Mouse (Mus musculus) kidney, embryonic 14.5 days (tissue): ENCODE measurements at regions not wholly inside any gene's neighbourhood (a gene's known extent, or its start where the extent isn't known, plus 50 kb on each side); places are given as distances from the start of the nearest gene placed in this dataset.

Experiments
- ATAC-seq: fragments of 200-750 bp; cut with Nextera tagmentation; 2 replicates; pipeline ENCODE4 v1.8.0; 2017; ENCODE audit warnings: moderate number of reproducible peaks, mild to moderate bottlenecking, moderate TSS enrichment, moderate library complexity; ENCODE audit not compliant: low FRiP score, low TSS enrichment
- H3K27ac ChIP-seq: fragments of 300-500 bp; sonication (generic); 2 replicates; pipeline ENCODE4 v1.5.1; 2014; ENCODE audit warnings: low read depth, mild to moderate bottlenecking, low read length, moderate library complexity, mixed read lengths
- H3K27me3 ChIP-seq: fragments of 300-500 bp; sonication (generic); 2 replicates; pipeline ENCODE4 v1.6.1; 2014; ENCODE audit warnings: mild to moderate bottlenecking, low read length; ENCODE audit not compliant: control insufficient read depth, insufficient read depth
- H3K36me3 ChIP-seq: fragments of 300-500 bp; sonication (generic); 2 replicates; pipeline ENCODE4 v1.6.1; 2014; ENCODE audit warnings: low read length, mixed read lengths; ENCODE audit not compliant: control insufficient read depth, insufficient read depth
- H3K4me1 ChIP-seq: fragments of 300-500 bp; sonication (generic); 2 replicates; pipeline ENCODE4 v1.6.1; 2014; ENCODE audit warnings: low read length, mixed read lengths; ENCODE audit not compliant: control insufficient read depth, insufficient read depth
- H3K4me2 ChIP-seq: fragments of 300-500 bp; sonication (generic); replicated peaks from 2 replicates; pipeline ENCODE4 v1.6.1; 2014; ENCODE audit warnings: low read depth, mild to moderate bottlenecking, low read length
- H3K4me3 ChIP-seq: fragments of 300-500 bp; sonication (generic); 2 replicates; pipeline ENCODE4 v1.5.1; 2014; ENCODE audit warnings: mild to moderate bottlenecking, low read length
- H3K9ac ChIP-seq: fragments of 300-500 bp; sonication (generic); 2 replicates; pipeline ENCODE4 v1.6.1; 2014; ENCODE audit warnings: low read depth, mild to moderate bottlenecking, low read length, moderate library complexity
- H3K9me3 ChIP-seq: fragments of 300-500 bp; sonication (generic); 2 replicates; pipeline ENCODE4 v1.6.1; 2016; ENCODE audit warnings: low read length; ENCODE audit not compliant: control insufficient read depth
- WGBS: fragments of 180-500 bp; shearing (Covaris S2); extraction: QIAGEN DNeasy Blood & Tissue Kit; methylation state at CpG from one replicate; pipeline ENCODE4 v1.1.7; 2014; 5-methylcytosine and 5-hydroxymethylcytosine counted together

GRCm38 (mm10) chr13:43875895-43876294, 91.3 kb downstream of the Cd83 start:
- WGBS: 85% methylated on average over 9 of the region's 9 CpGs
- Histone ChIP-seq H3K27me3 (0 out of 2 replicates have a peak, but pooled peaks cover 3% of the 10 kb centered on the region), H3K27ac (no peak overlapping the region), H3K36me3 (no peaks in the 10 kb centered on the region), H3K4me1 (peaks cover 9% of the 10 kb centered on the region), H3K9ac (no peak overlapping the region), H3K4me2 (no peak overlapping the region), H3K9me3 (no peaks in the 10 kb centered on the region), H3K4me3 (no peak overlapping the region)
- ATAC-seq: no peak

DNA sequence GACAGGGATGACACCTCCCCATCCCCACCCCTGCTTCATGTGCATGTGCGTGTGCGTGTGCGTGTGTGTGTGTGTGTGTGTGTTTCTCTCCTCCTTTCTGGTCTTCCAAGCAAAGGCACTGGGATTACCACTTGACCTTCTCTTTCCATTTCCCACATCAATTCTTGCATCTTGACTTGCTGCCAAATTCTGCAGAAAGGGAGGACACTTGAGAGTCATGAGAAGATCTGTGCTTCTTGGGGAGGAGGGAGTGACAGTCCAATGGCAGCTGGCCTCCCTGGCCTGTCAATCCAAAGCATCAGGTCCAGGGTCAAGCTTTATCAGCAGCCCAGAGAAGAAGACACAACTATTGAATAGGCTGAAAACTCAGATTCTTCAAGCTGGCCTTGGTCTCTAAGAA, 102.7 kb downstream of the Cd83 start:
- H3K9me3 ChIP-seq: peaks cover 2% of the 10 kb centered on the region; the same call in 1 of the 2 replicates
- H3K27me3 ChIP-seq: no peaks in the 10 kb centered on the region
- H3K4me1 ChIP-seq: no peaks in the 10 kb centered on the region
- no peak for ATAC-seq
- no peak overlapping the region for H3K4me2 ChIP-seq
- H3K27ac ChIP-seq: no peak overlapping the region
- H3K9ac ChIP-seq: no peak overlapping the region
- no peaks in the 10 kb centered on the region for H3K36me3 ChIP-seq
- 90% methylated on average over 3 of the region's 3 CpGs for WGBS
- no peak overlapping the region for H3K4me3 ChIP-seq

DNA sequence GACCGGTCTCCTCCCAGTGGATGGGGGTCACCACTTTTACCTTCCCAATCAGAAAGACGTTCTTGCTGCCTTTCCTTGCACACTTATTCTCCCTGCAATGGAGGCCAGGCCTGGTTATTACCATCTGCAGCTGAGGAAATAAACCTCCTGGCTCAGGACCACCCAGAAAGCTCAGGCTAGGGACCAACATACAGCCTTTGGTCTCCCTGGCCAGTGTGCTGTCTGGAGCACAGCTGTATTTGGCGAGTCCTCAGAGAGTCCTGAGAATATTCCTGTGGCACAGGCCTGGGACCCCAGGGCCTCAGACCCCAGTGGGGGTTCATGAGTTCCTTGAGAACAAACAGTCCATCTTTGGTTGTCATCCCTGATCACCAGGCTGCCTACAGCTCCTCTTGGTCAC, 107.4 kb downstream of the Cd83 start:
- Histone ChIP-seq H3K27ac (no peak overlapping the region), H3K4me2 (no peak overlapping the region), H3K27me3 (no peaks in the 10 kb centered on the region), H3K36me3 (no peaks in the 10 kb centered on the region), H3K4me3 (no peak overlapping the region), H3K9me3 (peaks cover 2% of the 10 kb centered on the region; the same call in 1 of the 2 replicates), H3K9ac (no peak overlapping the region), H3K4me1 (no peaks in the 10 kb centered on the region)
- 60% methylated on average over 3 of the region's 3 CpGs for WGBS
- ATAC-seq: no peak

DNA sequence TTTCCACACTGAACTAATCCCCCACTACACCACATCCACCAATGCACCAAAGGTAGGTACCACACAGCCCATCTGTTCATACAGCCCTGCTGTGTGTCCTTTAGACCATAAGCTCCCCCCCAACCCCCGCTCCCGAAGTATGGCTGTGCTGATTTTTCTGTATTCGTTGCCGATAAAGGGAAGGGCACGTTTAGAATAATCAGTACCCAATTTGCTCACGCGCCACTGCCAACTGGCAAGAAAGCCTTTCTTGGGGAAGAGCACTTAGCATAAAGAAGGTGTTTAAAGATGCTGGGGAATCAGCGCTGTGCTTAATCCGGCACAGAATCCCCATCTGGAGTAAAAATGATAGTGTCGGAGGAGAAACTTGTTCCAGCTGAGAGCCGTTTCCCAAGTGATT, 111.4 kb downstream of the Cd83 start:
- Histone ChIP-seq H3K4me2 (no peak overlapping the region), H3K4me1 (no peaks in the 10 kb centered on the region), H3K27me3 (no peaks in the 10 kb centered on the region), H3K4me3 (no peak overlapping the region), H3K9me3 (no peaks in the 10 kb centered on the region), H3K27ac (no peak overlapping the region), H3K36me3 (no peaks in the 10 kb centered on the region), H3K9ac (no peak overlapping the region)
- no peak for ATAC-seq
- WGBS: 82% methylated on average over 11 of the region's 11 CpGs

GRCm38 (mm10) chr13:43897046-43897445, 112.5 kb downstream of the Cd83 start:
- 79% methylated on average over 8 of the region's 8 CpGs for WGBS
- Histone ChIP-seq H3K27me3 (no peaks in the 10 kb centered on the region), H3K9me3 (no peaks in the 10 kb centered on the region), H3K4me2 (no peak overlapping the region), H3K4me1 (no peaks in the 10 kb centered on the region), H3K9ac (no peak overlapping the region), H3K27ac (no peak overlapping the region), H3K4me3 (no peak overlapping the region), H3K36me3 (no peaks in the 10 kb centered on the region)
- no peak for ATAC-seq

GRCm38 (mm10) chr13:43898555-43899258, 114.1 kb downstream of the Cd83 start:
- Histone ChIP-seq H3K36me3 (no peaks in the 10 kb centered on the region), H3K4me3 (no peak overlapping the region), H3K27ac (no peak overlapping the region), H3K27me3 (no peaks in the 10 kb centered on the region), H3K9me3 (no peaks in the 10 kb centered on the region), H3K4me1 (no peaks in the 10 kb centered on the region), H3K4me2 (no peak overlapping the region), H3K9ac (no peak overlapping the region)
- ATAC-seq: no peak
- 73% methylated on average over 12 of the region's 12 CpGs for WGBS

DNA sequence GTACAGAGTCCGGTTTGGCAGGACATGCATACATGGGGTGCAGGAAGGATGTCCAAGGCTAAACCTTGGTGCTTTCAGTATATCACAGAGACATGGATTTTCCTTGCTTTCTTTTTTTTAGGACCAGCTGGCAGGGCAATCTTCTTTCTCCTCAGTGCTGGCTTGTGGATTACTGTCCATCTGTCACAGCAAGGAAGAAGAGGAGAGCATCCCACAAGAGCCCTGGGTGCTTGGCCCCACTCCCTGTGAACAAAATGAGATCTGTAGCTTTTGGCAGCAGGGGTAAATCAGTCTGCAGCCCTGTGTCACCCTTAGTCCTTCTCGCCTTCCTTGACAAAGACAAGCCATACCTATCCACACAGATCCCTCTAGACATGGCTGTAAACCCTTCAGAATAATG, 115.5 kb downstream of the Cd83 start:
- WGBS: 82% methylated on average over 2 of the region's 2 CpGs
- H3K9ac ChIP-seq: no peak overlapping the region
- H3K4me1 ChIP-seq: no peaks in the 10 kb centered on the region
- H3K4me3 ChIP-seq: no peak overlapping the region
- no peak overlapping the region for H3K4me2 ChIP-seq
- no peaks in the 10 kb centered on the region for H3K9me3 ChIP-seq
- H3K27me3 ChIP-seq: no peaks in the 10 kb centered on the region
- H3K36me3 ChIP-seq: no peaks in the 10 kb centered on the region
- no peak for ATAC-seq
- H3K27ac ChIP-seq: no peak overlapping the region

GRCm38 (mm10) chr13:43900758-43901157, 116.2 kb downstream of the Cd83 start:
- Histone ChIP-seq H3K9ac (no peak overlapping the region), H3K4me3 (no peak overlapping the region), H3K4me2 (no peak overlapping the region), H3K27ac (no peak overlapping the region), H3K27me3 (no peaks in the 10 kb centered on the region), H3K4me1 (peaks cover under 1% of the 10 kb centered on the region; the same call in 1 of the 2 replicates), H3K9me3 (no peaks in the 10 kb centered on the region), H3K36me3 (no peaks in the 10 kb centered on the region)
- 70% methylated on average over 7 of the region's 7 CpGs for WGBS
- ATAC-seq: no peak

- no peak for ATAC-seq
- Histone ChIP-seq H3K27ac (no peak overlapping the region), H3K4me2 (no peak overlapping the region), H3K4me3 (no peak overlapping the region), H3K9me3 (no peaks in the 10 kb centered on the region), H3K9ac (no peak overlapping the region), H3K27me3 (no peaks in the 10 kb centered on the region), H3K4me1 (peaks cover 24% of the 10 kb centered on the region), H3K36me3 (no peaks in the 10 kb centered on the region)
Measured at GRCm38 (mm10) chr13:43903391-43903790, 118.8 kb downstream of the Cd83 start.
